Mouse (Mus musculus): ENCODE data around the gene Chchd4.
"Not testable (repeated sequence)": the region's sequence is repeated elsewhere in the genome, so short reads cannot be mapped to it uniquely, and the experiment has no call there.

Chchd4 gene

DNA sequence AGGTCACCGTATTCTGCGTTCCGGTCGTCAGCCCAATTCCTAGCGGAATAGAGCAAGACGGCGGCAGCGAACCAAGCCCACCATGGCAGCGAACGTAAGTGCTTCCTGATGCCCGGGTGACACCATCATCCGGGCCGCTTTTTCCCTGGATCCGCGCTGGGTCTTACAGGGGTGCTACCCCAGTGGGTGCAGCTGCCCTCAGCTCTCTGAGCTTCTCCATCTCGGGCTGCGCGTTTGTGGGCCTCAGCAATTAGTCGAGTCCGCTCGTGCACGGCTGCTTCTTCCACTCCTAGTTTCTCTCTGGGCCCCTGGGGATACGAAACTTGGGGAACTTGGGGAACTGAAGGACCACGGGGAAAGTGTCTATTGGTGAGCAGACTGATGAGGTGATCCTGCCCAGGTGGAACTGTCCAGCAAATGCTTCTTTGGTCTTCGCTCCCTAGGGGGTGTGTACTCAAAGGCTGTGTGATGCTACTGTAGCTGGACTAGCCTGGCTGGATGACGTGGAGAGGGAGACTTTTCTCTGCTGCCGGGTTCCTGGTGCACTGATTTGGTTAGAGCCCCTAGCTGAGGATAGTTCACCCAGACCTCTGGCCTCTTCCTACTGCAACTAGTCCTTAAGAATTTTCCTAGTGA is 577 bp upstream of the Chchd4 start:
- DNase-seq (ENCODE audit: low read depth), result no peak

DNA sequence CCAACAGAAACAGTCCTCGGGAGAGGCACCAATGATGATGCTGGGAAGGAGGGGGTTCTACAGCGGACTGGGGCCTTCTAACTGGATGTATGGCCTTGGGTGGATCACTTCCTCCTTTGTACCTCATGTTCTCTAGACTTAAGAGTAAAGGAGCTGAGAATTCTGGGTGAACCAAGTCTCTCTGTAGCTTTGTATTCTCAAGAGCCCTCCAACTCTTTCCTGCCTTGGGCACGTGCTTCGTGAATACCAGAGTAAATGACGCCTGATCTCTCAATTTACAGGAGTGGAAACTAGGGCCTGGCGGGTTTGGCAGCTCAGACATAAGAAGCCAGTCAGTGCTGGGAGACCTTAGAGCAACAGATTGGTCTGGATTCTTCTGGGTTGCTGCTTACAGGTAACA is 1.0 kb downstream of the Chchd4 start:
- no peak for DNase-seq (ENCODE audit: low read depth)

DNA sequence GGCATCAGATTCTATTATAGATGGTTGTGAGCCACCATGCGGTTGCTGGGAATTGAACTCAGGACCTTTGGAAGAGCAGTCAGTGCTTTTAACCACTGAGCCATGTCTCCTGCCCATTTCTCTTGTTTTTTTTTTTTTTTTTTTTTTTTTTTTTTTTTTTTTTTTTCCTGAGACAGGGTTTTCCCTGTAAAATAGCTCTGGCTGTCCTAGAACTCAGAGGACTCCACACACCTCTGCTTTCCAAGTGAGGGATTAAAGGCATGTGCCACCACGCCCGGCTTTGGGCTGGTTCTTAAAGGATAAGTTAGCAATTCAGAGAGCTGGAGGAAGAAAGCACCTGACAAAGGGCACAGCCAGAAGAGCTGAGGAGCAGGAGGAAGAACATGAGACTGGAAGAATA is 1.9 kb downstream of the Chchd4 start:
- not testable (repeated sequence) for DNase-seq (ENCODE audit: low read depth)

DNA sequence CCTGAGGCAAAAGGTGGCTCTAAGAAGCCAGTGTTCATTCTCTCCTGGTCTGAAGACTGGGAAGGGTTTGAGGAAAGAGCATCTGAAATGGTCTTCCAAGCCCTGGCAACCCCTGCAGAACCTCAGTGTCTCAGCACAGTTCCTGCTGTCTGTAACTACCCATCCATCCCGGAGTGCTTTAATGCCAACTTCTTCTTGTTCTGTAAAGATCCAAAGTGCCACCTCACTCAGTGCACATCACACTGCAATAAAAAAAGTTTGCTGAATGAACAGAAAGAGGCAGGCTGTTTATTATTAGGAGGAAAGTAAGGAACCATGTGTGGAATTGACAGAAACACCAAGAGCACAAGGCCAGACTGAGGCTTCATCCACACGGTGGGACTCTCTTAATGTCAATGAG is 2.6 kb downstream of the Chchd4 start:
- no peak for DNase-seq (ENCODE audit: low read depth)

DNA sequence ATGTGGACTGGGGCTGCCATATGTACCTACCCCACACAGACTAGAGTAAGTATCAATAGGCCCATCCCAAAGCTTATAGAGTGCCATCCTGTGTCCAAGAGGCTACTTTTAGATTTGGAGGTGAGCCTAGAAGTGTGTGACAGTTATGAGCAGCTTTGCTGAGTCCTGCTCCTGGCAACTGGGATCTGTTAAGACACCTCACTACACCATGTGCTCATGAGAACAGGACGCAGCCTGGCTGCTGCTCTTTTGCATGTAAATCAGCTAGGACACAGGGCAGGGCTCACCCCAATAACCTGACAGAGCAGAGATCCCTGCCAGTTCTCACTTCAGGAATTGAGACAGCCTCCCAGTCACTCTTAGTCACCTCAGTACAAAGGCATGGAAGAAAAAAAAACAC is 6.2 kb downstream of the Chchd4 start:
- DNase-seq (ENCODE audit: low read depth), result no peak

DNA sequence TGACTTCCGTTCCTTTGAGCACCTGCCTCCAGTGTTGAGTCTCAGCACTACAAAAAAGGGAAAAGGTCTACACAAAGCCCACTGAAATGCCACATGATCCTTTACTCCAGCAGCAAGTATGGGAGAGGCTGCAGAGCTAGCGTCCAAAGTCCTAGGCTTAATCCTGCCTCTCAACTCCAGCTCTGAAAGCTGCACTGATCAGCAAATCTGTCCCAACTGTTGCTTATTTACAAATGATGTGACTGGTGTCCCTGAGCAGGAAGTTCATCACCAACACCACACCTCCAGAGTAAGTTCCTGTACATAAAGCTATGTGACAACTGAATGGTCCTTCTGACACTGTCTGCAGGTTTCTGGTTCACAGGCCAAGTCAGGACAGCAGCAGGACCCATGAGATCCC is 7.6 kb downstream of the Chchd4 start:
- DNase-seq (ENCODE audit: low read depth), result no peak

DNA sequence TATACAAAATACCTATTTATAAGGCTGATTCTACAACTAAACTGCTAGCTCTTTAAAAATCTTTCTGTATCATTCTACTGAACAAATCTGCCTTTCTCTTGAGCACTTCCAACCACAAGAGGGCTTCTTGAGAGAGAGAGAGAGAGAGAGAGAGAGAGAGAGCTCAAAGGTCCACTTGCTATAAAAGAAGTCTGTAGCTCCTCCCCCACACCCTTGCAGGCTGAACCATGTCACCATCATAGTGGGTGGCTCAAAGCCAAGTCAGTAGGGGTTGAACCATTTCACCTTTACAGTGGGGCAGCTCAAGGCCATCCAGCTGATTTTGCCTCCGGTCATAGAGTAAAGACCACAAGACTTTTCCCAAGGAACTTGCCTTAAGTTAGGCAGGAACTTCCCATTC is 13.9 kb downstream of the Chchd4 start:
- DNase-seq (ENCODE audit: low read depth), result no peak

DNA sequence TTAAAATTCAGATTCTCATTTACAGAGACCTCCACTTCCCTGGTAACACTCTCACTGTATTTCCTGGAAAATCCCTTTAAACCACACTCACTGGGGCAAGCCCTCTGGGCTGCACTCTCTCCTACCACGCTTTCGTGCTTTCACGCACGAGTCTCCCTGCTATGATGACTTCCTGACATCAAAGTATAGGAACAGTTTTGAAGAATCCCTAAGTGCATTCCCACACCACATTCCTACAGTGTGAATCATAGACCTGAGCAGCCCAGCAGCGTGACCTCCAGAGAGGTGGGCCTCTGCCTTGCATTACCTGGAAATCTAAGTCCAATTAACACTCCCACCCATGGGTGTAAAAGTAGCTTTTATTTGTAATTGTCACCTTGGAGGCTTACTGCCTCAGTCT is 18.8 kb downstream of the Chchd4 start:
- DNase-seq (ENCODE audit: low read depth), result no peak

DNA sequence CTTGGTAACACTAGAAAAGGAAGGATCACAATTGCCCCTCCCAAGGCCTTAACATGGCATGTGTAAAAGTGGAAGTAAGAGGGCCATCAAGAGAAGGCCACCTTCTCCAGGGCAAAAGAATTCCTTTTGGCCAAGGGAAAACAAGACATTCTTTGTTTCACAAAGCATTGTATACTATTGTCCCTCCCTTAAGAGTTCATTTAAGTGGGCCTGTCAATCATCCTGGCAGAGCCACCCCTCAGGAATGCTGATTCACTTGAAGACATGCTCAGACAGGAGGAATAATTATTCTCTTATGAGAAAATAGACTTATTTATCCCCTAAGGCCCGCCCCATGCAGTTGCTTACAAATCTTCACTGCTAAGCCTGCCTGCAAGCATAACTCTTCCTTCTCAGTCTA is 21.3 kb downstream of the Chchd4 start:
- no peak for DNase-seq (ENCODE audit: low read depth)

DNA sequence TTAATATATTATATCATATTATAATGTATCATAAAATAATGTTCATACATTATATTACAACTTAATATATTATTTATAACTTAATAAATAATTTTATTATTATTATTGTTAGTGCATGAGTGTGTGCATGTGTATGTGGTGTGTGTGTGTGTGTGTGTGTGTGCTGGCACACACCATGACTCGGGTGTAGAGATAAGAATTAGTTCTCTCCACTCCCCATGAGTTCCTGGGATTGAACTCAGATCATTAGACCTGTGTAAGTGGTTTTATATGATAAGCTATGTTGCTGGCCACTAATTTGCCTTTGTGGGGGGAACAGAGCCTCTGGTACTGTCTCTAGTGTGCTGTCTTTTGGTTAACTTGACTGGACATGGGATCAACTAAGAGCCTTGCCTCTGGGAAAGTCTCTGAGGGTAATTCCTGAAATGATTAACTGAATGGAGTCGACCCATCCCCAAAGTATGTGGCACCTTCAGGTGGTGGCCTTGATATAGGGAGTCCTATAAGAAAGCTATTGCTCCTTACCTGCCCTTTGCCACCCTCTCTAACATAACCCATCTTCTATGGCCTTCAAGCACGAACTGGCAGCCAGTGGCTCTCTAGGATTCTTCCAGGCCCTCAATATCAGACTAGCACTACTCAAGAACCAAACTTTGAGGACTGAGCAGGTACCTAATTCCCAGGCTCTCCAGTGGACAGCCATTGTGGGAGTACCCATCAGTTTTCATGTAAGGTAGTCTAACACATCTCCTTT is 23.7 kb downstream of the Chchd4 start:
- DNase-seq (ENCODE audit: low read depth), result no peak

DNA sequence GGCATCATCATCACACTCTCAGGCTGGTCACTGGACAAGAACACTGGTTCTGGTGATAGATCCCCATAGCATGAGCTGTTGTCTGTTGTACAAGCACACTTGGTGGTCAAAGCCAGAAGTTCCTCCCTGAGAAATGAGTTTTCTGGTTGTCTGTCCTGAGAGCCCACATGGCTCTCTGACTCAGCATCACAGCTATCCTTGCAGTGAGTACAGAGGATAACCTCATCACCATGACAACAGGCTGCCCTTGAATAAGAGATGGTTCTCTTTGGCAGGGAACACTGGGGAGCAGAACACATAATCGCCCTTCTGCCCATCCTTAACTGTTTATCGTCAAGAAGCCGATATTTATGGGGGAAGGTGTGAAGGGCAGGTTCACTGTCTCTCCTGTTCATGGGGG is 28.0 kb downstream of the Chchd4 start:
- DNase-seq (ENCODE audit: low read depth), result no peak

DNA sequence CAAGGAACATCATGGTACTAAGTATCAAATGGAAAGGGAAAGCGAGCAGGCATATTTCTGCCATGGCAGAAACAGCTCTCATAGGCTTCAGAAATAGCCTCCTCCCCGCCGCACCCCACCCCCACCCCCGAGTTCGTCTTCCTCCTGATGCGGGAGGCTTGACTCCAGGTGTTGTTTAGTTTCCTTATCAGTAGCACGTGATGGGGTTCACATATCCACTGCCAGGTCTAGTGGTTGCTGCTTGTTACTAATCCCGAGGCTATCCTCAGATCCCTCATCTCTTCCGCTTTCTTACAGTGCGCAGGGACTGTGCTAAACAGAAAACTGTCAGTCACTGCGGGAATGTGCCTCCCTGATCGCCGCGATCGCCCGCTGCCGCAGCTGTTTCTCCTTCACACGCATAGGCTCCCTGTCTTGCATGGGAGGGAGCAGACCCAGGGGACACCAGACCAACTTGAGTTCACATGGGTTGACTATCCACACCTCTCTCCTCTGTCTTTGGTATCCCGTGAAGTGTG is 32.1 kb downstream of the Chchd4 start:
- no peak for DNase-seq (ENCODE audit: low read depth)

DNA sequence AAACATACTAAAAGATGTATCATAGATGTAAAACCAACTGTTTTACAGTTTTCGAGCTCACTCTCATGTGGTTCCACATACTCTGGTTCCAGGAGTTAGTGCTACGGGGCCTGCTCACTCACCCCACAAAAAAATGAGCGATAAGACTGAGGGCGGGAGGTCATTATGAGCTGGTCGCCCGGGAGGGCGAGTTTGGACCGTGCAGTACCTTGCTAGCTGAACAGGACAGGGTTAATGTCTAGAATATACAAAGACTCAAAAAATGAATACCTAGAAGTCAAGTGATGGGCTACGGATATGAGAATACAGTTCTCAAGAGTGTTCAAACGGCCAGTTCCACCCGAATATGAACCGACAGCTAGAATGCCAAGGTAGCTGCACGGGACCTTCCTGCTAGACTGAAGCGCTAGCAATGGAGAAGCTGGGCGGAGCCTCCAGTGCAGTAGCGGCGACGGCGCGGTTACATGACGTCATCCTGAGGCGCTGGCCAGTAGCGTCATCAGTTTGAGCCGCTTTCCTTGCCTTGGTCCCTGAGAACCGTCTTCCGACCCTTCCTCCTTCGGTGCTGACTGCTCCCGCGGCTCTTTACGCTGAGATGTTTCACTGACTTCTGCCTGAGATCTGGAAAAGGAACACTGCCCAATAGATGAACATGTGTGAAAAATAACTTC is 32.7 kb downstream of the Chchd4 start:
- DNase-seq (ENCODE audit: low read depth), result peak; percentile 89

DNA sequence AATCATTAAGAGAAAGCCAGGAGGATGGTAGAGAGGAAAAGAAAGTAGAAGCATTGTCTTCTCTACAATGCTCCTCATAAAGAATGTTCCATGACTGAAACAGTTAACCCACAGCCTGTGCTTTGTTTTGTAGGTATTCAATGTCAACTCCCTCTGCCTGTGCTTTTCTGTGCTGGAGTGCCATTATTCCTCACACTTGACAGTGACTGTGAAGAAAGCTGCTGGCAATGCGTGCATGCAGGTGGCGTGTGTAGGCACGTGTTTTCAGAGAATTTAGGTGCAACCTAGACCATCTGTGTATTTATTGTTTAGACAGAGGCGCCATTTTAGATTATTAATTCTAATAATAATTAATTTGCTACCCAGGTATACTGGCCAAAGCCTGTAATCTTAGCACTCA is 49.2 kb downstream of the Chchd4 start:
- DNase-seq (ENCODE audit: low read depth), result no peak

DNA sequence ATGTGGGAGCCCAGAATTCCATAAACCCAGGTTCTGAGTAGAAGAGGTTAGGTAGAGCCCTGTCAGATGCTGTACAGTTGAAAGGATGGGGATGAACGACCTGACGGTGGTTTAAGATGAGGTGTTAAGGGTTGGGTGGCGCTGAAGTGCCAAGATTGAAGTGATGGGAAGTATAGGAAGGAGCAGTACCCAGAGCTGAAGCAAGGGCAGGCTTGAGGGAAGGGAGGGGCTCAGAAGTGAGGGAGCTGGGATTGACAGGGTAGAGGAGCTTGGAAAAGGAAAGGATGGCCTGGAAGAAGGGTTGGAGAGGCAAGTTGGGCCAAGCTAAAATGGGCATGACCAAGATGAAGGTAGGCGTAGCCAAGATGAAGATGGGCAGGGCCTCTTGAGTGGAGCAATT is 51.7 kb downstream of the Chchd4 start:
- DNase-seq (ENCODE audit: low read depth), result no peak

DNA sequence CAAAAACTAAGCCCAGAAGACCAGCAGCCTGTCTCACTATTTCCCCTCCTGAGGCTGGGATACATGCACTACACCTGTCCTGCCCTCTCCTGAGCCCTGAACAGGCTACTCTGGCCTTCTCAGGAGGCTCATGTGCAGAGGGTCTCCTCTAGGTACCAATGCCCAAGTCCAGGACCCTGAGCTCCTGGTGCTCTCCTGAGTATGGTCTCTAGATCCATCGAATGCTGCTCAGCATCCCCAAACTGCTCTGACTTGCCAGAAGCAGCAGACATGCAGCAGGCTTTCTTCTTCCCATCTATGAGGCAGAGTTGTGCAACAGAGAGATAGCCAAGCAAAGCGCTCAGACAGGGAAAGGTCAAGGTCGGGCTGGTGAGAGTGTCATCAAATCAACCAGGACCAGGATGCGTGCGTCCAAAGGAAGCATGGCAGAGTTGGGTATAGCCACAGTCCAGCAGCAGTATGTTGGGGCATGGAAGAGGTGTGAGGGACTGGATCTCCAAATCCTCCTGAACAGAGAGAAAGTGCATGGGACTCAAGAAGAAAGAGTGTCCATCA is 56.0 kb downstream of the Chchd4 start:
- DNase-seq (ENCODE audit: low read depth), result no peak

DNA sequence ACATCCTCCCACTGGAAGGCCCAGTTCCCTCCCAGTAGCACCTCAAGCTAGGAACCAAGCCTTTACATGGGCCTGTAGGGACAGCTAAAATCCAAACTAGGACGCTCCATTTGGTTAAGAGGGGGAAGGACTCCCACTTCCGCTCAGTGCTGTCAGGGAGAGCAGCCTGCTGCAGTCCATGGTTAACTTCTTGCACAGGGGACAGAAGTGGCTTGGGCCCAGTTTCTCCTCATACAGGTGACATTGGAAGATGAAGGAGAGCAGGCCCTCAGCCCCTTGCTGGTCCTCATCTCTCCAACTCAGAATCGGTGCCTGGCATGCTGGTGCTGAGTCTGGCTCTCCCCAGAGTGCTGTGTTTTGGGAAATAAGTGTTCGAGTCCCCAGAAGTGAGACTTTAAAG is 57.2 kb downstream of the Chchd4 start:
- DNase-seq (ENCODE audit: low read depth), result no peak

DNA sequence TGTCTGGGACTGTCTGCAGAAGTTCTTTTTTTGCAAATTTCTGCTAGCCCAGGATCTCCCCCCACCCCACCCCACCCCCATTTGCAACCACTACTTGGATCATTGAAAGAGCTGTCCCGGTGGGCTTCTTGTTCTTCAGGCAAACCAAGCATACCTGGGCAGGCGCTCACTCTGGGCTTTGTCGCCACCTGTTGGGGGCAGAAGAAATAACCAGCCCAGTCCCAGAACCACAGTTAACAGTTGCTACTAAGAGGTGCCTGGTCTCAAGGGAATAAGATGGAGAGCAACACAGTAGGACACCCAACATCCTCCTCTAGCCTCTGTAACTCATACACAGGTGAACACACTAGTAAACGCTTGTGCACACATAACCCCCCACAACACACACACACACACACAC is 58.5 kb downstream of the Chchd4 start:
- DNase-seq (ENCODE audit: low read depth), result peak; percentile 6
